Mouse (Mus musculus) heart, postnatal 0 days (tissue): ENCODE results near the gene Casp9. TPM values are rescaled to one million over a fixed set of nuclear protein-coding genes. Genes with fewer than 3 reads are reported as not detected.

Experiments used
- ATAC-seq: fragments of 200-750 bp; cut with Nextera tagmentation; 2 replicates; pipeline ENCODE4 v1.8.0; 2017; ENCODE audit warnings: low read depth, moderate number of reproducible peaks, moderate library complexity; ENCODE audit not compliant: insufficient read depth
- DNase-seq: peaks from one replicate; pipeline ENCODE4 v3.0.0-alpha.2; 2016; ENCODE audit warnings: low spot score
- H3K27ac ChIP-seq: fragments of 300-500 bp; sonication (generic); 2 replicates; pipeline ENCODE4 v1.5.1; 2014; ENCODE audit warnings: low read depth, mild to moderate bottlenecking
- H3K27me3 ChIP-seq: fragments of 300-500 bp; sonication (generic); 2 replicates; pipeline ENCODE4 v1.6.1; 2014; ENCODE audit warnings: low read length, mixed read lengths; ENCODE audit not compliant: control insufficient read depth, insufficient read depth
- H3K36me3 ChIP-seq: fragments of 300-500 bp; sonication (generic); replicated peaks from 2 replicates; pipeline ENCODE4 v1.6.1; 2014; ENCODE audit warnings: low read length, mixed read lengths; ENCODE audit not compliant: control insufficient read depth, insufficient read depth
- H3K4me1 ChIP-seq: fragments of 300-500 bp; sonication (generic); 2 replicates; pipeline ENCODE4 v1.6.1; 2014; ENCODE audit warnings: antibody characterized with exemption; ENCODE audit not compliant: control insufficient read depth, insufficient read depth
- H3K4me2 ChIP-seq: fragments of 300-500 bp; sonication (generic); 2 replicates; pipeline ENCODE4 v1.6.1; 2014; ENCODE audit warnings: low read depth, mild to moderate bottlenecking, low read length, moderate library complexity
- H3K4me3 ChIP-seq: fragments of 300-500 bp; sonication (generic); 2 replicates; pipeline ENCODE4 v1.5.1; 2014; ENCODE audit warnings: low read depth, low read length
- H3K9ac ChIP-seq: fragments of 300-500 bp; sonication (generic); replicated peaks from 2 replicates; pipeline ENCODE4 v1.6.1; 2014; ENCODE audit warnings: low read depth, low read length, mixed read lengths
- H3K9me3 ChIP-seq: fragments of 300-500 bp; sonication (generic); replicated peaks from 2 replicates; pipeline ENCODE4 v1.6.1; 2016; ENCODE audit warnings: low read length; ENCODE audit not compliant: control insufficient read depth
- CTCF ChIP-seq: IDR thresholded peaks from 2 replicates; pipeline ENCODE4 v1.5.1; 2016; ENCODE audit warnings: antibody characterized with exemption, control low read depth, low read depth
- EP300 ChIP-seq: IDR thresholded peaks from 2 replicates; pipeline ENCODE4 v1.6.1; 2016; ENCODE audit warnings: antibody characterized with exemption, low read depth
- WGBS: fragments of 180-500 bp; shearing (Covaris S2); extraction: QIAGEN DNeasy Blood & Tissue Kit; methylation state at CpG from one replicate; pipeline ENCODE4 v1.1.7; 2014; 5-methylcytosine and 5-hydroxymethylcytosine counted together
- polyA plus RNA-seq: library from polyadenylated mRNA; unstranded; fragments of >200 nt; fragmentation: Nextera tagmentation; extraction: Ambion mirVana; gene quantifications from 2 replicates; pipeline ENCODE4 v1.2.1, GENCODE M21; 2015
- total RNA-seq: library from RNA; depleted of rRNA; stranded (reverse); fragments of >200 nt; gene quantifications from 2 replicates; pipeline ENCODE4 v1.2.3, GENCODE M21; 2014; ENCODE audit warnings: low replicate concordance

Casp9 gene
- total and polyA plus RNA-seq, 2 experiments from 2014 or later = 12.8 to 26.0 TPM

GRCm38 (mm10) chr4:141794152-141794535 is 732 bp downstream of the Casp9 start:
- ATAC-seq (no peak), DNase-seq (peak; percentile 77)
- 9% methylated on average over 5 of the region's 5 CpGs for WGBS

GRCm38 (mm10) chr4:141796356-141796755 is 2.9 kb downstream of the Casp9 start:
- Histone ChIP-seq H3K9me3 (no peaks in the 10 kb centered on the region), H3K9ac (no peak overlapping the region), H3K4me2 (no peak overlapping the region), H3K36me3 (peaks cover 18% of the 10 kb centered on the region), H3K27ac (no peak overlapping the region), H3K4me1 (no peaks in the 10 kb centered on the region), H3K27me3 (no peaks in the 10 kb centered on the region), H3K4me3 (no peak overlapping the region)
- ATAC-seq (no peak), DNase-seq (no peak)
- no peak for TF ChIP-seq EP300
- TF ChIP-seq CTCF = no peak
- WGBS = 78% methylated on average over 7 of the region's 7 CpGs

More at GRCm38 (mm10) chr4:141794152-141794535, 732 bp downstream of the Casp9 start:
- peaks cover 18% of the 10 kb centered on the region for H3K36me3 ChIP-seq
- peak overlapping the region; percentile 88 for H3K27ac ChIP-seq
- H3K27me3 ChIP-seq = no peaks in the 10 kb centered on the region
- H3K4me1 ChIP-seq = peaks cover 7% of the 10 kb centered on the region
- TF ChIP-seq CTCF (no peak), EP300 (no peak)
- peak overlapping the region; percentile 57 for H3K9ac ChIP-seq
- no peaks in the 10 kb centered on the region for H3K9me3 ChIP-seq
- peak overlapping the region; percentile 65 for H3K4me3 ChIP-seq
- peak overlapping the region; percentile 67 for H3K4me2 ChIP-seq

- Histone ChIP-seq H3K4me1 (no peaks in the 10 kb centered on the region), H3K27ac (no peak overlapping the region), H3K4me3 (no peak overlapping the region), H3K9ac (no peak overlapping the region), H3K9me3 (no peaks in the 10 kb centered on the region), H3K36me3 (peaks cover 18% of the 10 kb centered on the region), H3K27me3 (no peaks in the 10 kb centered on the region), H3K4me2 (no peak overlapping the region)
- ATAC-seq = no peak
- WGBS = 82% methylated on average over 4 of the region's 4 CpGs
- DNase-seq = no peak
- TF ChIP-seq CTCF (no peak), EP300 (no peak)
Observed at GRCm38 (mm10) chr4:141796954-141797353, 3.5 kb downstream of the Casp9 start.

GRCm38 (mm10) chr4:141797545-141797944 is 4.1 kb downstream of the Casp9 start:
- Histone ChIP-seq H3K27me3 (no peaks in the 10 kb centered on the region), H3K4me3 (no peak overlapping the region), H3K4me2 (no peak overlapping the region), H3K9me3 (no peaks in the 10 kb centered on the region), H3K27ac (no peak overlapping the region), H3K4me1 (no peaks in the 10 kb centered on the region), H3K36me3 (peaks cover 18% of the 10 kb centered on the region), H3K9ac (no peak overlapping the region)
- no peak for DNase-seq
- 88% methylated on average over 5 of the region's 5 CpGs for WGBS
- no peak for ATAC-seq
- no peak for TF ChIP-seq EP300
- no peak for TF ChIP-seq CTCF

GRCm38 (mm10) chr4:141804105-141804504 is 10.7 kb downstream of the Casp9 start:
- Histone ChIP-seq H3K4me2 (no peak overlapping the region), H3K9ac (no peak overlapping the region), H3K9me3 (no peaks in the 10 kb centered on the region), H3K27me3 (no peaks in the 10 kb centered on the region), H3K4me3 (no peak overlapping the region), H3K27ac (no peak overlapping the region), H3K36me3 (peaks cover 62% of the 10 kb centered on the region), H3K4me1 (no peaks in the 10 kb centered on the region)
- ATAC-seq (no peak), DNase-seq (no peak)
- WGBS = 78% methylated on average over 4 of the region's 4 CpGs
- no peak for TF ChIP-seq EP300
- TF ChIP-seq CTCF = no peak

- DNase-seq = no peak
- H3K9me3 ChIP-seq = no peaks in the 10 kb centered on the region
- H3K27me3 ChIP-seq = no peaks in the 10 kb centered on the region
- H3K4me3 ChIP-seq = no peak overlapping the region
- no peaks in the 10 kb centered on the region for H3K4me1 ChIP-seq
- no peak overlapping the region for H3K4me2 ChIP-seq
- no peak for TF ChIP-seq EP300
- TF ChIP-seq CTCF = no peak
- ATAC-seq = no peak
- peaks cover 79% of the 10 kb centered on the region for H3K36me3 ChIP-seq
- no peak overlapping the region for H3K9ac ChIP-seq
- WGBS = 91% methylated on average over 8 of the region's 8 CpGs
- no peak overlapping the region for H3K27ac ChIP-seq
Observed at GRCm38 (mm10) chr4:141805886-141806285, 12.5 kb downstream of the Casp9 start.
